Mouse (Mus musculus): Measurements from ENCODE around the gene Cxcr2. TPM values are rescaled to one million over a fixed set of nuclear protein-coding genes. Genes with fewer than 3 reads are reported as not detected.

Gene Cxcr2
- polyA plus RNA-seq, 1 experiment: not detected

- no peak overlapping the region for H3K27ac ChIP-seq (ENCODE audit: insufficient read depth, low read depth, low read length)
- 49% methylated on average over 7 of the region's 7 CpGs for WGBS
- TF ChIP-seq CTCF (IDR thresholded peaks at IDR 0.05; ENCODE audit: insufficient read depth, low read depth, low read length) (no peak), POLR2A (IDR thresholded peaks at IDR 0.05; ENCODE audit: insufficient read depth, low read depth, low read length) (no peak)
- no peak overlapping the region for H3K4me3 ChIP-seq (ENCODE audit: insufficient read depth, low read depth, low read length)
- no peaks in the 10 kb centered on the region; the same call in 1 of the 2 replicates for H3K4me1 ChIP-seq (ENCODE audit: control insufficient read depth, insufficient read depth, low read length)
Observed at GRCm38 (mm10) chr1:74205881-74206280, 52.1 kb downstream of the Cxcr2 start.

GRCm38 (mm10) chr1:74206642-74207041 lies 52.9 kb downstream of the Cxcr2 start:
- Histone ChIP-seq H3K4me1 (ENCODE audit: control insufficient read depth, insufficient read depth, low read length) (no peaks in the 10 kb centered on the region; the same call in 1 of the 2 replicates), H3K4me3 (ENCODE audit: insufficient read depth, low read depth, low read length) (no peak overlapping the region), H3K27ac (ENCODE audit: insufficient read depth, low read depth, low read length) (no peak overlapping the region)
- TF ChIP-seq CTCF (IDR thresholded peaks at IDR 0.05; ENCODE audit: insufficient read depth, low read depth, low read length) (no peak), POLR2A (IDR thresholded peaks at IDR 0.05; ENCODE audit: insufficient read depth, low read depth, low read length) (no peak)
- 66% methylated on average over 8 of the region's 8 CpGs for WGBS

- Histone ChIP-seq H3K4me1 (ENCODE audit: control insufficient read depth, insufficient read depth, low read length) (peaks cover 2% of the 10 kb centered on the region), H3K27ac (ENCODE audit: insufficient read depth, low read depth, low read length) (no peak overlapping the region), H3K4me3 (ENCODE audit: insufficient read depth, low read depth, low read length) (no peak overlapping the region)
- TF ChIP-seq CTCF (IDR thresholded peaks at IDR 0.05; ENCODE audit: insufficient read depth, low read depth, low read length): no peak
- no peak for TF ChIP-seq POLR2A (IDR thresholded peaks at IDR 0.05; ENCODE audit: insufficient read depth, low read depth, low read length)
- WGBS: 40% methylated on average over 9 of the region's 9 CpGs
Observed at GRCm38 (mm10) chr1:74207906-74208305, 54.1 kb downstream of the Cxcr2 start.

GRCm38 (mm10) chr1:74208941-74209340 lies 55.2 kb downstream of the Cxcr2 start:
- H3K27ac ChIP-seq (ENCODE audit: insufficient read depth, low read depth, low read length): no peak overlapping the region
- peaks cover 2% of the 10 kb centered on the region for H3K4me1 ChIP-seq (ENCODE audit: control insufficient read depth, insufficient read depth, low read length)
- no peak overlapping the region for H3K4me3 ChIP-seq (ENCODE audit: insufficient read depth, low read depth, low read length)
- WGBS: 91% methylated on average over 8 of the region's 8 CpGs
- no peak for TF ChIP-seq POLR2A (IDR thresholded peaks at IDR 0.05; ENCODE audit: insufficient read depth, low read depth, low read length)
- TF ChIP-seq CTCF (IDR thresholded peaks at IDR 0.05; ENCODE audit: insufficient read depth, low read depth, low read length): no peak

Other genes starting within 250 kb of the Cxcr2 start
- gene Tns1, start 29.5 kb upstream of the Cxcr2 start, polyA plus RNA-seq (2012; ENCODE audit: insufficient read depth, insufficient read length, low replicate concordance, missing spikeins): not detected in 2 replicates
- gene Rufy4, start 28.4 kb upstream of the Cxcr2 start, polyA plus RNA-seq (2012; ENCODE audit: insufficient read depth, insufficient read length, low replicate concordance, missing spikeins): not detected in 2 replicates
- not detected in 2 replicates for gene Cxcr1, start 40.6 kb downstream of the Cxcr2 start, polyA plus RNA-seq (2012; ENCODE audit: insufficient read depth, insufficient read length, low replicate concordance, missing spikeins)
- gene Arpc2, start 82.1 kb downstream of the Cxcr2 start, polyA plus RNA-seq (2012; ENCODE audit: insufficient read depth, insufficient read length, low replicate concordance, missing spikeins): not detected in 2 replicates
- gene Gpbar1, start 124.6 kb downstream of the Cxcr2 start, polyA plus RNA-seq (2012; ENCODE audit: insufficient read depth, insufficient read length, low replicate concordance, missing spikeins): not detected in 2 replicates
- gene Aamp, start 130.7 kb downstream of the Cxcr2 start, polyA plus RNA-seq (2012; ENCODE audit: insufficient read depth, insufficient read length, low replicate concordance, missing spikeins): not detected in 2 replicates
- not detected in 2 replicates for gene Pnkd, start 130.9 kb downstream of the Cxcr2 start, polyA plus RNA-seq (2012; ENCODE audit: insufficient read depth, insufficient read length, low replicate concordance, missing spikeins)
- 36.6 TPM in 1 of 2 replicates, not detected in the other for gene Tmbim1, start 151.6 kb downstream of the Cxcr2 start, polyA plus RNA-seq (2012; ENCODE audit: insufficient read depth, insufficient read length, low replicate concordance, missing spikeins)
- gene Catip, start 208.1 kb downstream of the Cxcr2 start, polyA plus RNA-seq (2012; ENCODE audit: insufficient read depth, insufficient read length, low replicate concordance, missing spikeins): not detected in 2 replicates
- gene Slc11a1, start 221.2 kb downstream of the Cxcr2 start, polyA plus RNA-seq (2012; ENCODE audit: insufficient read depth, insufficient read length, low replicate concordance, missing spikeins): not detected in 2 replicates
- not detected in 2 replicates for gene Ctdsp1, start 237.5 kb downstream of the Cxcr2 start, polyA plus RNA-seq (2012; ENCODE audit: insufficient read depth, insufficient read length, low replicate concordance, missing spikeins)